Comparison of ENCODE assay signal across 8 mouse cellular contexts in genomic region chr10:69185431-69185830, GRCm38 (mm10). TPM values are rescaled to one million over a fixed set of nuclear protein-coding genes. Genes with fewer than 3 reads are reported as not detected.
DNase-seq lines count a peak whose midpoint lies in the region; ATAC-seq and TF ChIP-seq lines count a peak whose summit lies in the region.

No protein-coding gene starts in this region.

- no peaks in the 10 kb centered on the region for H3K27me3 ChIP-seq in heart, embryonic 10.5 days (ENCODE audit: insufficient read depth, poor library complexity, severe bottlenecking)
- H3K27me3 ChIP-seq in embryonic facial prominence, embryonic 14.5 days (replicated peaks; ENCODE audit: control insufficient read depth, insufficient read depth, low read length): no peaks in the 10 kb centered on the region
- no peaks in the 10 kb centered on the region for H3K27me3 ChIP-seq in intestine, postnatal 0 days (replicated peaks; ENCODE audit: control insufficient read depth, insufficient read depth, low read length)
- H3K27me3 ChIP-seq in midbrain, embryonic 11.5 days (ENCODE audit: control insufficient read depth, insufficient read depth, low read length): no peaks in the 10 kb centered on the region

- H3K9me3 ChIP-seq in heart, embryonic 10.5 days: no peaks in the 10 kb centered on the region
- 0 out of 2 replicates have a peak, but pooled peaks cover 4% of the 10 kb centered on the region for H3K9me3 ChIP-seq in embryonic facial prominence, embryonic 14.5 days (ENCODE audit: control insufficient read depth, low read length)
- H3K9me3 ChIP-seq in intestine, postnatal 0 days (ENCODE audit: control insufficient read depth): no peaks in the 10 kb centered on the region
- no peaks in the 10 kb centered on the region for H3K9me3 ChIP-seq in midbrain, embryonic 11.5 days (ENCODE audit: control insufficient read depth, low read length)

- no peak overlapping the region for H3K27ac ChIP-seq in heart, embryonic 10.5 days
- H3K27ac ChIP-seq in embryonic facial prominence, embryonic 14.5 days (replicated peaks; ENCODE audit: low read depth, low read length): peak overlapping the region; percentile 85
- peak overlapping the region; percentile 10; the same call in 1 of the 2 replicates for H3K27ac ChIP-seq in intestine, postnatal 0 days (ENCODE audit: low read depth, low read length)
- no peak overlapping the region for H3K27ac ChIP-seq in midbrain, embryonic 11.5 days (ENCODE audit: low read depth, low read length)

- H3K9ac ChIP-seq in embryonic facial prominence, embryonic 14.5 days (ENCODE audit: low read depth, low read length): no peak overlapping the region
- no peak overlapping the region for H3K9ac ChIP-seq in intestine, postnatal 0 days (ENCODE audit: low read depth, low read length)
- H3K9ac ChIP-seq in midbrain, embryonic 11.5 days (ENCODE audit: low read length): no peak overlapping the region

- H3K4me3 ChIP-seq in heart, embryonic 10.5 days: no peak overlapping the region
- H3K4me3 ChIP-seq in embryonic facial prominence, embryonic 14.5 days (ENCODE audit: low read depth, low read length): peak overlapping the region; percentile 29; the same call in 1 of the 2 replicates
- no peak overlapping the region for H3K4me3 ChIP-seq in intestine, postnatal 0 days (ENCODE audit: low read depth, low read length)
- no peak overlapping the region for H3K4me3 ChIP-seq in midbrain, embryonic 11.5 days (ENCODE audit: low read depth, low read length)

- DNase-seq in heart, adult 18-20 months: peak; percentile 32 to 62
- DNase-seq in heart, embryonic 10.5 days (ENCODE audit: low spot score): no peak
- peak; percentile 83 for DNase-seq in 3T3-L1 (ENCODE audit: low read depth, low spot score)
- DNase-seq in embryonic facial prominence, embryonic 14.5 days (ENCODE audit: low spot score): peak; percentile 76
- no peak for DNase-seq in thymus, postnatal 36 days
- no peak for DNase-seq in midbrain, embryonic 11.5 days (ENCODE audit: low spot score, missing footprints)
- DNase-seq in spleen, postnatal 36 days (ENCODE audit: low spot score in 2 of 2): no peak

- no peaks in the 10 kb centered on the region for H3K4me1 ChIP-seq in heart, embryonic 10.5 days
- H3K4me1 ChIP-seq in embryonic facial prominence, embryonic 14.5 days (ENCODE audit: control insufficient read depth, insufficient read depth, low read length): 0 out of 2 replicates have a peak, but pooled peaks cover 11% of the 10 kb centered on the region
- H3K4me1 ChIP-seq in intestine, postnatal 0 days (replicated peaks; ENCODE audit: control insufficient read depth, insufficient read depth, low read length): no peaks in the 10 kb centered on the region
- H3K4me1 ChIP-seq in midbrain, embryonic 11.5 days (ENCODE audit: control insufficient read depth, insufficient read depth, low read length): no peaks in the 10 kb centered on the region

- peak overlapping the region; percentile 53 for H3K4me2 ChIP-seq in embryonic facial prominence, embryonic 14.5 days (ENCODE audit: low read depth, low read length)
- peak overlapping the region; percentile 58 for H3K4me2 ChIP-seq in intestine, postnatal 0 days (replicated peaks; ENCODE audit: low read depth)
- H3K4me2 ChIP-seq in midbrain, embryonic 11.5 days: no peak overlapping the region

- peak; percentile 23; the same call in 1 of the 2 replicates for ATAC-seq in embryonic facial prominence, embryonic 14.5 days (ENCODE audit: low read depth)
- no peak for ATAC-seq in intestine, postnatal 0 days
- no peak for ATAC-seq in midbrain, embryonic 11.5 days (ENCODE audit: low FRiP score)

- 74% methylated on average over 4 of the region's 4 CpGs for WGBS in heart, embryonic 10.5 days
- 36% methylated on average over 4 of the region's 4 CpGs for WGBS in embryonic facial prominence, embryonic 14.5 days
- 48% methylated on average over 4 of the region's 4 CpGs for WGBS in intestine, postnatal 0 days
- WGBS in midbrain, embryonic 11.5 days: 86% methylated on average over 4 of the region's 4 CpGs

- no peaks in the 10 kb centered on the region for H3K36me3 ChIP-seq in heart, embryonic 10.5 days
- no peaks in the 10 kb centered on the region for H3K36me3 ChIP-seq in embryonic facial prominence, embryonic 14.5 days (ENCODE audit: control insufficient read depth, insufficient read depth, low read length)
- no peaks in the 10 kb centered on the region for H3K36me3 ChIP-seq in intestine, postnatal 0 days (ENCODE audit: control insufficient read depth, insufficient read depth)
- H3K36me3 ChIP-seq in midbrain, embryonic 11.5 days (ENCODE audit: control insufficient read depth, insufficient read depth, low read length): no peaks in the 10 kb centered on the region

- peak; percentile 30; the same call in 1 of the 2 replicates for TF ChIP-seq CTCF in intestine, postnatal 0 days (IDR thresholded peaks at IDR 0.05; ENCODE audit: low read depth)

RNA-seq across cellular contexts. Expression of gene A930033H14Rik, which starts 27.5 kb away (rescaled TPM):
- under 1 TPM; 0.72 to 0.85 TPM for total RNA-seq in heart, adult 18-20 months (2021)
- 1.7 and 1.9 TPM in 2 replicates for polyA plus RNA-seq in heart, embryonic 10.5 days (2016; fragmentation: Nextera tagmentation; extraction: Ambion mirVana)
- 2.5 and 3.1 TPM in 2 replicates for polyA plus RNA-seq in embryonic facial prominence, embryonic 14.5 days (2014; fragmentation: Nextera tagmentation; extraction: Ambion mirVana)
- 1.0 and 1.4 TPM in 2 replicates for polyA plus RNA-seq in intestine, postnatal 0 days (2015; fragmentation: Nextera tagmentation; extraction: Ambion mirVana)
- polyA plus RNA-seq in midbrain, embryonic 11.5 days (2014; fragmentation: Nextera tagmentation; extraction: Ambion mirVana): 0.82 and 0.91 TPM in 2 replicates

RNA-seq across cellular contexts. Expression of gene Rhobtb1, which starts 34.2 kb away (rescaled TPM):
- 100 to 1,000 TPM in 1 of 2 experiments, 10 to 100 TPM in 1; 98.0 to 172 TPM for total RNA-seq in heart, adult 18-20 months (2021)
- 26.6 and 28.4 TPM in 2 replicates for polyA plus RNA-seq in heart, embryonic 10.5 days (2016; fragmentation: Nextera tagmentation; extraction: Ambion mirVana)
- polyA plus RNA-seq in embryonic facial prominence, embryonic 14.5 days (2014; fragmentation: Nextera tagmentation; extraction: Ambion mirVana): 27.7 and 28.0 TPM in 2 replicates
- polyA plus RNA-seq in intestine, postnatal 0 days (2015; fragmentation: Nextera tagmentation; extraction: Ambion mirVana): 11.3 and 13.2 TPM in 2 replicates
- polyA plus RNA-seq in midbrain, embryonic 11.5 days (2014; fragmentation: Nextera tagmentation; extraction: Ambion mirVana): 14.2 TPM in 2 replicates

Comparison
In these comparisons a context has a peak if more than half of its experiments do, and no peak if none do; other contexts are left out.
1. DNase-seq: peak in heart, adult 18-20 months (2 of 2), 3T3-L1 (single experiment) and embryonic facial prominence, embryonic 14.5 days (single experiment); none in heart, embryonic 10.5 days (single experiment), thymus, postnatal 36 days (0 of 2), midbrain, embryonic 11.5 days (single experiment) and spleen, postnatal 36 days (0 of 2).
2. H3K27ac ChIP-seq: peak in embryonic facial prominence, embryonic 14.5 days (single experiment) and intestine, postnatal 0 days (single experiment); none in heart, embryonic 10.5 days (single experiment) and midbrain, embryonic 11.5 days (single experiment).